Mouse (Mus musculus): Measurements from ENCODE around the gene Adap2.
"Not testable (repeated sequence)": the region's sequence is repeated elsewhere in the genome, so short reads cannot be mapped to it uniquely, and the experiment has no call there.

Gene Adap2

DNA sequence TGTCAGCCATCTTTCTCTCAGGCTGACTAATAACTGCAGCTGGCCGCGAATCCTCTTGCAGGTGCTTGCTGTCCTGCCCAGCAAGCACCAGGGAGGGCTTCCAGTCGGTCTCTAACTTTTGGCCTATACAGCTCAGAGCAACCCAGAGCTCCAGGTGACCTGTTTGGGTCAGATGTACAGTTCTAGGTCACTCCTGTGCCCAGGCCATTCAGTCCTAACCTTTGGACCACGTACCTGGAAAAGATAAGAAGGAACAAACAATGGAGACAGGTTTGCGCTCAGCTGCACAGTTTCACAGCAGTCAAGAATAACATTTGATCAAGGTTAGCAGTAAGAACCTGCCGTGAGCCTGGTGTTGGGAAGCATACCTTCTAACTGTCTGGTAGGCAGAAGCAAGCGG, 5.1 kb downstream of the Adap2 start:
- DNase-seq (ENCODE audit: low read depth, low spot score), result no peak

DNA sequence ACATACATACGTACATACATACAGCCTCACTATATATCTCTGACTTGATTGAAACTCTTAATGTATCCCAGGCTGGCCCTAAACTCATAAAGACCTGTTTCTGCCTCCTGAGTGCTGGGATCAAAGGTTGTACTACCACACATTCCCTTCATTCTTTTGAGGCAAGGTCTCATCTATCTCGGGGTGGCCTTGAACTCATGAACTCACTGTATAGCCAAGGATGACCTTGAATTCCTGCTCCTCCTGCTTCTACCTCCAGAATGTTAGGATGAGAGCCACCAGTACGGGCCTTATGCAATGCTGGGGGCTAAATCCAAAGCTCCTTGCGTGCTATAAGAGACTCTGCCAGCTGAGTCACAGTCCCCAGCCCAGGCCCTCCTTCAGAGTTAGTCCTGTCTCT, 7.1 kb downstream of the Adap2 start:
- no peak for DNase-seq (ENCODE audit: low read depth, low spot score)

- DNase-seq (ENCODE audit: low read depth, low spot score), result no peak
Measured at GRCm38 (mm10) chr11:80163362-80164116, 9.6 kb downstream of the Adap2 start.

GRCm38 (mm10) chr11:80164224-80164623, 10.3 kb downstream of the Adap2 start:
- no peak for DNase-seq (ENCODE audit: low read depth, low spot score)

DNA sequence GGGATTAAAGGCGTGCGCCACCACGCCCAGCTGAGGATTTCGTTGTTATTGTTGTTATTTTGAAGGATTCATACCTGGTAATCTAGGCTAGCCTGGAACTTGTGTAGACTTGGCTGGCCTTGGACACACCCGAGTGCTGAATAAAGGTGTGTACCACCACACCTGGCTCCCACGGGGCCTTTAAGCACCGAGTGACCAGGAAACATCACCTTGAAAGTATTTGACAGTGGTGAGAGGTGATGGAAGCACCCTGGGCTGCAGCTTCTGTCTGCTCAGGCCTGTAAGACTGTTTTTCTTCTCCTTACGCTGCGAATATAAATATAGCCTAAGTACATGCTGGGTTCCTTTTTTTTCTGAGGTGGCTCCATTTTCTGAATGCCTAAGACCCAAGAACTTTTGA, 14.2 kb downstream of the Adap2 start:
- DNase-seq (ENCODE audit: low read depth, low spot score), result no peak

DNA sequence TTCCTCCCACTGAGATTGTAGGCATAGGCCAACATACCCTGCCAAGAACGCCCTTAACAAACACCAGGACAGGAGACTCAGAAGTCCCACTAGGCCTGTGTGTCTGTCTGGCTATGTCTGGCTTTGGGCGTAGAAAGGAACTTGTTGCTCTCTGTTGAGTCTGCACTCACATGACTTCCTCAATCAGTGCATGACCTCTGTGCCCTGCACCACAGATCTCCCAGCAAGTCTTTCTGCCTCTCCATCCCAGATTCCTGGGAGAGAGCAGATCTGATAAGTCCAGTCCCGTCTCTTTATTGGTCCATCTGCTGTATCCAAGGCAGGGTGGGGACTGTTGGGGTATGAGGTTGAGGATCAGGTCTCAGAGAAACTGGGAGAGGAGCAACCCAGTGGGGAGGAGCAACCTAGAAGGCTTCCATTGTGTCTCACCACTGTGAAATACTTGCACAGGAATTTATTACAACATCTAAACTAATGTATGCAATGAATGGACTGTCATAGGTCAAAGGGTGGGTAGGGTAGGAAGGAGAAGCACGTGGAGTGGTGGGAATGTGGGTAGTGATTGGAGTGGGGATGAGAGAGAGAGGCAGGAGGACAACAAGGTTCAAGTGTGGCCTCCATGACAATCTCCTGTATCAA, 14.8 kb downstream of the Adap2 start:
- no peak for DNase-seq (ENCODE audit: low read depth, low spot score)

GRCm38 (mm10) chr11:80169629-80170028, 15.7 kb downstream of the Adap2 start:
- no peak for DNase-seq (ENCODE audit: low read depth, low spot score)

DNA sequence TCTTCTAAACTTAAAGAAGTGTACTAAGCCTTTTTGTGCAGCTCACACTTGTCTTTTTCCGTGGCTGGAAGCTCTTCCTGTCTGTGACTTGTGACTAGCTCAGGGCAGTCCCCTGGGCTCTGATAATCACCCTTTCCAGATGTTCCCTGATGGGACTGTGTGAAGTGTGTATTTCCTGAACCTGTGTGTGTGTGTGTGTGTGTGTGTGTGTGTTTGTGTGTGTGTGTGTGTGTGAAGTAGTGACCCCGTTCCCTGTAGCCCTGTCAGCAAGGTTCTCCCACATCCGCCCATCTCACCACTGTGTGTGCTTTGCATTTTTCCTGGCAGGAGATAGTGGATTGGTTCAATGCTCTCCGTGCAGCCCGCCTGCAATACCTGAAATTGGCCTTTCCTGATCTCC, 16.4 kb downstream of the Adap2 start:
- DNase-seq (ENCODE audit: low read depth, low spot score), result no peak

GRCm38 (mm10) chr11:80171884-80172283, 18.0 kb downstream of the Adap2 start:
- no peak for DNase-seq (ENCODE audit: low read depth, low spot score)

DNA sequence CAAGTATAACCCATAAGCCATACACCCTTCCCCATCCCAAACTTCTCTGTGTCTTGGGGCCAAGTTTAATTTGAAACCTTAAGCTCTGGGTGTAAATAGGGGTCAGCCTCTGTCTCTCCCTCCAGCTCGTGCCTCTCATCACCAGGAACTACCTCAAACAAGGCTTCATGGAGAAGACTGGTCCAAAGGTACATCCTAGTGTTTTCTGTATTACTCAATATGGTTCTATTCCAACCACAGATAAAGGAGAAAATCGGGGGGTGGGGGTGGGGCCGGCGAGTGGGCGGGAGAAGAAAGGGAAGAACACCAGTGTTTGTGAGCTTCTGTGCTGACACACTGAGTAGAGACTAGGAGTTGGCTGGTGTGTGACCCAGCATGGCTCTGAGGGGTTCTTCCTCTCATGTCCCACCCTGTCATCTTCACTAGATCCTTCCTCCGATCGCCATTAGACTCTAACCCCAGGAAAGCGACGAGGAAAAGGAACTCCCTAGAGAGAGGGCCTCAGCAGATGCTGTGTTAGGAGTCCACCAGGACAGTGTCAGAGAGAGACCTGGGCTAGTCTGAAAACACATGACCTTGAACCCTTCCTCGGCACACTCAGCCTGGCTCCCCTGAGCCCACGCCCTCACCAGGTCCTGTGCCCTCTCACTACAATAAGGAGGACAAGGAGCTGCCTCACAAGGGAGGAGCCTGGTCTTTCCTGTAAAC, 20.2 kb downstream of the Adap2 start:
- no peak for DNase-seq (ENCODE audit: low read depth, low spot score)

GRCm38 (mm10) chr11:80176911-80177895, 23.3 kb downstream of the Adap2 start:
- no peak for DNase-seq (ENCODE audit: low read depth, low spot score)

- DNase-seq (ENCODE audit: low read depth, low spot score), result no peak
Measured at GRCm38 (mm10) chr11:80178316-80178715, 24.4 kb downstream of the Adap2 start.

GRCm38 (mm10) chr11:80181021-80181749, 27.3 kb downstream of the Adap2 start:
- DNase-seq (ENCODE audit: low read depth, low spot score), result no peak

- not testable (repeated sequence) for DNase-seq (ENCODE audit: low read depth, low spot score)
Measured at GRCm38 (mm10) chr11:80183054-80183704, 29.3 kb downstream of the Adap2 start.

- DNase-seq (ENCODE audit: low read depth, low spot score), result peak; percentile 32
Measured at GRCm38 (mm10) chr11:80183705-80184255, 29.9 kb downstream of the Adap2 start, which contains the start of gene Rnf135. Gene Rnf135 (plus strand): TSS chr11:80183851.

- no peak for DNase-seq (ENCODE audit: low read depth, low spot score)
Measured at GRCm38 (mm10) chr11:80184531-80185071, 30.7 kb downstream of the Adap2 start.

DNA sequence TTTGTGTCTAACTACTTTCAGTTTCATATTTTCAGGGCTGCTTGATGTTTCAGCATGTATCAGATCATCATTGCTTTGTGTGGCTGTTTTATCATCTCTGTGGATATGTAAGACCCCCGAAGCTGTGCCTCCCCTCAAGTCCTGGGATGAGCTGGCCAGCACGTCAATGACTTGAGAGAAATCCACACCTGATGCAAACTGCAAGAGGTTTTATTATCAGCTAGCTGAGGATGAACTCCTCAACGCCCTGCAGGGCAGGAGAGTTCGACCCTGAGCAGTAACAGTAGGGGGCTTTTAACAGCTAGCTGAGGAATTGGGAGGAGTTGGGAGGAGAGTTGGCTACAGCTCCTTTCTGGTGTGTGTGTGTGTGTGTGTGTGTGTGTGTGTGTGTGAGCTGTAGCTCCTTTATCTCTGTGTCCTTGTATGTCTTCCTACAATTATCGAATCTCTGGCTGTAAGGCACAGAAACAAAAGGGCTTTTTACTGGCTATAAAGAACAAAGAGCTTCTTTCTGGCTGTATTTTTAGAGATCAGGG, 31.6 kb downstream of the Adap2 start:
- not testable (repeated sequence) for DNase-seq (ENCODE audit: low read depth, low spot score)

DNA sequence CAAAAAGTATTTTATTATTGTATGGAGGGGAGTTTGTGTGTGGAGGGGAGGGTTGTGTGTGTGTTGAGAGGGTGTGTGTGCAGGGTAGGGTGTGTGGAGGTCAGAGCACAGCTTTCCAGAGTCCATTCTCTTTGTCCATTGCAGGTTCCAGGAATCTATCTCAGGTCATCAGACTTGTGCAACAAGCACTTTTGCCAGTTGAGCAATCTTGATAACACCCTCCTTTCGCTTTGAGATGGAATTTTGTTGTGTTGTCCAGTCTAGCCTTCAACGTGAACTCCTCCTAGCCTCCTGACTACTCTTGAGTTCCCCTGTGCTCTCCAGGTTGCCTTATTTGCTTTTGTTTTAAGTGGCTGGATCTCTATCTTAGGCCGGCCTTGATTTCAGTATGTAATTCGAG, 36.4 kb downstream of the Adap2 start:
- no peak for DNase-seq (ENCODE audit: low read depth, low spot score)

DNA sequence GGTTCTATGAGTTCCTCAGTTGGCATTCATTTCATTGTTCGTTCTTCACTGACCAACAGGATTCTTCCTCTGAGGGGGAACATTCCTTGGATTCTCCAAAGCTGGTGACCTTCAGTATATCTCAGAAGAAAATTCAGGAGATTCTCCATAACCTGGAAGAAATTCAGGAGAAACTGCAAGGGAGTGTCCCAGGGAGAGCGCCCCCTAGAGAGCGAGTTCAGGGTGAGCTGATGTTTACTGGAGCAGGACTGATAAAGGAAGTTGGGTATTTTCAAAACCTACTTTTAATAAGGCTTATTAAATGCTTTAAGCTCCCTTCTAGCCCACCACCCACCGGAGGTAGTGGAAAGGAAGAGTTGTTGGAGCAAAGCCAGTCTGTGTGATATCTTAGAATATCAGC, 39.9 kb downstream of the Adap2 start:
- DNase-seq (ENCODE audit: low read depth, low spot score), result no peak

Data from c-Kit-negative CD71-positive TER-119-positive erythroid progenitor cells, embryonic 14.5 days (primary cell).